Mouse (Mus musculus) stomach, postnatal 0 days (tissue): ENCODE data around the gene Ppp6r1.

Experiments used
- CTCF ChIP-seq: IDR thresholded peaks from 2 replicates; pipeline ENCODE4 v1.5.1; 2016; ENCODE audit warnings: antibody characterized with exemption, low read depth, mild to moderate bottlenecking, moderate library complexity
- EP300 ChIP-seq: optimal IDR thresholded peaks from 2 replicates; pipeline ENCODE3; 2016; ENCODE audit warnings: antibody characterized with exemption

- TF ChIP-seq EP300 (no peak), CTCF (no peak)
Observed at GRCm38 (mm10) chr7:4613740-4614403, 44.9 kb downstream of the Ppp6r1 start.
